Mouse (Mus musculus): ENCODE data around the gene Fam161a.

Gene Fam161a

GRCm38 (mm10) chr11:22990393-22991126, 16.8 kb upstream of the Fam161a start, which contains the start of gene Cct4:
Gene Cct4, plus strand, starts transcription at chr11:22990519.
- peak; percentile 98 for DNase-seq (ENCODE audit: low read depth, low spot score)

DNA sequence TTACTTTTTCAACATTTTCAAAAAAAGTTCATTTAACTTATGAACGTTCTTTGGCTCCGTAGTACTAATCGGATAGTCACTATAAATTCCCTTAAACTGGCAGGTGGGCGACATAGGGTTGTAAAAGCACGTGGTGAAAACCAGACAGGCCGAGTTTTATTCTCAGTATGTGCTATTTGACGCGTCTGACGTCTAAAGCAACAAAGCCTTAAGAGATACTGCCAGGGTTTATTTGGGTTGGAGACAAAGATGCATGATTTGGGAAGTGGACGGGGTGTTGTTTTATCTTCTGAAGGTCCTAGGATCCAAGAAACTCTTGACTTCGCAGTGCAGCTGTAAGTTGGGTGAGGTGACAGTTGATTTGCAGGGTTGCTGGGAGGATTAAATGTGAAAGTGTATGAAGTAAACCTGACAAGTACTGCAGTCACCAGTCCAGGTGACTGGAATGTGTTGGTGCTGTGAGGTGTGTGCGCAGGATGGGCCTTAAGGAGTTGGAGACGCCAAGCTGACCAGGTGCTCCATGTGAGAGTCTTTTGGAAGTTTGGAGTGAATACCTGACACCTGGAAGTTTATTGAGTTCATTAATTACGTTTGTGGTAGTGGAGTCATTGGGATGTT, 16.0 kb upstream of the Fam161a start:
- peak; percentile 20 for DNase-seq (ENCODE audit: low read depth, low spot score)

DNA sequence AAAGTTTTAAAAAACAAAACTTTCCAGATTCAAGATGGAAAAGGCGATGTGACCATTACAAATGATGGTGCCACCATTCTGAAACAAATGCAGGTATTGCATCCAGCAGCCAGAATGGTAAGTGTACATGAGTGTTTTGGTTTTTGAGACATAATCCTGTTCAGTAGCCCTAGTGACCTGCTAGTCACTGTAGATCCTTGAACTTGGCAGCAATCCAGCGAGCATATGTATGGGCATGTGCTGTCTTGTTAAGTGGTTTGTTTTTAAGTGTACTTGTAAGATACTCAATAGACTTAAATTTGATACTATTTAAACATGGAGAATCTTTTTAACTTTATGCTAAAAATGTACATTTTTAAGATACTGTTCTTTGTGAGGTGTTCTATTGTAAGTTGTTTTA, 13.1 kb upstream of the Fam161a start:
- no peak for DNase-seq (ENCODE audit: low read depth, low spot score)

GRCm38 (mm10) chr11:22995461-22995860, 11.9 kb upstream of the Fam161a start:
- DNase-seq (ENCODE audit: low read depth, low spot score), result no peak

DNA sequence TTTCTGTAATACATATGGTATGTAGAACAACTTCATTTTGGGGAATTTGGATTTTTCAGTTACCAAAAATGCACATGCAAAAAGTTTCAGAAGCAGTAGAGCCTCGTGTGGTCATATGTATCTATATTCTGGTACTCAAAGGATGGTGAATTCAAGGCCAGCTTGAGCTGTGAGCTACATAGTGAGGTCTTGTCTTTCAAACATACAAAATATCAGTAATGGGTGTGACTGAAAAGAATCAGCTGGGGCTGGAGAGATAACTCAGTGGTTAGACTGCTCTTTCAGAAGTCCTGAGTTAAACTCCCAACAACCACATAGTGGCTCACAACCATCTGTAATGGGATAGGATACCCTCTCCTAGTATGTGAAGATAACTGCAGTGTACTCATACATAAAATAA, 9.0 kb upstream of the Fam161a start:
- DNase-seq (ENCODE audit: low read depth, low spot score), result no peak

DNA sequence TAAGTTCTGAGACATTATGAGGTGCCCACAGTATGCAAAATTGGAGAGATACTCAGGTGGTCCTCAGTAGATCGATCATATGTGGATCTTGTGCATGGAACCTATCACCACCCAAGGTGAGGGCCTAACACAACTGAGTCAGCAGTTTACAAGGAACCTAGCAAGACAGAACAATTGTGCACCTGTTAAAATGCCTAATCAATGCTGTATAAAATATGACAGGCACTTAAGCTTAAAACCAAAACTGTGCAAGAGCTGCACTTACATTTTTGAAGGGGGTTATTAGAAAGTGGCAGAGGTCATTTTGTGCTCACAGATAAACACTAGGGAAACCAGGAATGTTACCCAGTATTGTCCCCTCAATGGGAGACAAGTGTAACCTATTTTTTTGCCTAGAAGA, 2.1 kb upstream of the Fam161a start:
- DNase-seq (ENCODE audit: low read depth, low spot score), result no peak

DNA sequence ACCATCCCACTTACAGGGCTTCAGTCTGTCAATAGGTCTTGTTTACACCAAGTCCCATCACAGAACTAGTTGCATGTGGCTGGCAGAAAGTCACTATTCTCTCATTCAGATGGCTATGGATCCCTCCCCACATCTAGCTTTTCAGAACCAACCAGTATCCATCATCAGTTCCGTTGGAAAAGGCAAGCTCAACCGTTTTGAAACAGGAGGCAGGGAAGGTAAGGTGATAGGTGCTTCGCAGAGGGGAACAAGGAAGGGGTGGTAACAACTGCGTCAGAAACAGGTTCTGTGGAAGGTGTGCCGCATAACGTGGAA, 208 bp upstream of the Fam161a start:
- DNase-seq (ENCODE audit: low read depth, low spot score), result no peak

DNA sequence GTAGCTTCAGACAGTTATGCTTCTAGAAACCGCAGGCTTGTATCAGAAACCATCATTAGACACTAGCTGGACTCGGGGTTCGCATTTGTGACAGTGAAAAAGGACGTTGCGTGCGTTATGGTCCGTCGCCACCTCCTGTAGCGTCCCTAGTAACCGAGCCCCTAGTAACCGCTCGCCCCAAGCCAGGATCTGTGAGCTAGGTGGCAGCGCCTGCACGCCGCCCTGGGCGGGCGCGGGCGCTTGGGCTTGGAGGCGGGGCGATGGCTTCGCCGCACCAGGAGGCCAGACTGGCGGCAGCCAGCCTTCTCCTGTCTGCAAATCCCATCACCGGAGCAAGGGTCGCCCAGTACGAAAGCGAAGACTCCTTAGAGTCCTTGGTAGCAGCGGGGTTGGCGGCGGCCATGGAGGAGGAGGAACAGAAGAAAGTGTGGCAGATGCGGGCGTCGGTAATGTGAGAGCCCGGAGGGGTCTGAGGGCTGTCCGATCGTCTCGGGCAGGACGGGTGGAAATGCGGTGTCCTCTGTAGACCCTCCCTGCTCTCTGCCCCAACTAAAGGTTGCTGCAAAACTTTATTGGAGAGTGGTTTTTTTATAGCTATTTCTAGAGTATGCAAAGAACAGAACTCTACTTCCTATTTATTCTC, 971 bp downstream of the Fam161a start:
- DNase-seq (ENCODE audit: low read depth, low spot score), result peak; percentile 85

- no peak for DNase-seq (ENCODE audit: low read depth, low spot score)
Measured at GRCm38 (mm10) chr11:23008824-23009200, 1.5 kb downstream of the Fam161a start.

DNA sequence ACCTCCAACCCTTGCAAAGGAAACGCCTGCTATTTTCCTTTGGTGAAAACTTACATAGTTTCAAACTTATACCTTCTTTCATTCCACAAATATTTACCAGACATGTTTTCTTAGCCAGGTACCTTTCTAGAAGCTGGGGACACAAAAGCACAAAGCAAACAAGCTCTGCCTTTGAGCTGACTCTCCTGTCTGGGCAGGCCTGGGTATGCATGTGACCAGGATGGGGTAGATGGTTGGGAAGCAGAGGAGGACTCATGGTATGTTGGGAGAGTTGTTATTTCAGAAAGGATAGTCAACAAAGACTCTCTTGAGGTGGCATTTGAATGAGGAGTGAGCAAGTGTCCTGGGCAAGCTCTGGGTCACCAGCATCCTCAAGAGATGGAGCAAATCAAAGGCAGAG, 5.8 kb downstream of the Fam161a start:
- no peak for DNase-seq (ENCODE audit: low read depth, low spot score)

DNA sequence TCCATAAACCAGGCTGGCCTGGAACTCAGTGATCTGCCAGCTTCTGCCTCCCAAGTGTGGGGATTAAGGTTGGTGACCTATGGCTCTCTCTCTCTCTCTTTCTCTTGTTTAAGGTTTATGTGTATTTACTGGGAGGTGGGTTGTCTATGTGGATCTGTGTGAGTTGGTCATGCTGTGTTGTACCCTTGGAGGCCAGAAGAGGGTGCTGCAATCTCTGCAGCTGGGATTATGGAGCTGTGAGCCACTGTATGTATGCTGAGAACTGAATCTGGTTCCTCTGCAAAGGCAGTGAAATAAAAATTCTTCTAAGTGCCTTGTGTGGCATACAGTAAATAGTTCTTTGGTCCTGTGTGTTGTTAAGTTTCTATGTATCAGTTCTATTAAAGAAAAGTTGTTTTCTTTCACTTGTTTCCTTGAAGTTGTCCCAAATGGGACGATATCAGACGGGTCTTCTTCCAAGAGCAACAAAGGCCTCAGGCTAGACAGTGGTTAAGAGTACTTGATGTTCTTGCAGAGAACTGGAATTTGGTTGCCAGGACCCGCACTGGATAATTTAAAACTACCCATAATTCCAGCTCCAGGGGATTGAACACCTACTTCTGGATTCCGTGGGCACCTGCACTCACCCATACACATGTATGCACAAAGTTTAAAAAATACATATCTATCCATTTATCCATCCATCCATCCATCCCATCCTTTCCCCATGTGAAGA, 6.4 kb downstream of the Fam161a start:
- peak; percentile 28 for DNase-seq (ENCODE audit: low read depth, low spot score)

DNA sequence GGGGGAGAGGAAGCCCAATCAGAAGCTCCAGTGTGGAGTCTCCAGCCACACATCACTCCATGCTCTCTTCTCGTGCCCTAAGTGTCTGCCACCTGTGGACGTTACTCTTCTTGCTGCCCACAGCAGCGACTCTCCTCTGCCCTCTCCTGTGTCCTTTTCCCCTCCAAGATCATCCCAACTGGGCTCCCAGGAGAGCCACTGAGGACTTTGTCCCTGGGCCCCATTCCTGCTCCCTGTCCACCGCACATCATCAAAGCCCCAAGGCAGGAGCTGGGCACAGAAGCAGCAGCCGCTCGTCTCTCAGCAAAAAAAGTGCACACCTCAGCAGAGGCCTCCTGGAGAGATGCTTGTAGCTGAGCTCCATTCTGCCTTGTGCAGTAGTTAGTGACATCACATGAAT, 7.7 kb downstream of the Fam161a start:
- DNase-seq (ENCODE audit: low read depth, low spot score), result no peak

- DNase-seq (ENCODE audit: low read depth, low spot score), result no peak
Measured at GRCm38 (mm10) chr11:23017943-23018342, 10.6 kb downstream of the Fam161a start.

DNA sequence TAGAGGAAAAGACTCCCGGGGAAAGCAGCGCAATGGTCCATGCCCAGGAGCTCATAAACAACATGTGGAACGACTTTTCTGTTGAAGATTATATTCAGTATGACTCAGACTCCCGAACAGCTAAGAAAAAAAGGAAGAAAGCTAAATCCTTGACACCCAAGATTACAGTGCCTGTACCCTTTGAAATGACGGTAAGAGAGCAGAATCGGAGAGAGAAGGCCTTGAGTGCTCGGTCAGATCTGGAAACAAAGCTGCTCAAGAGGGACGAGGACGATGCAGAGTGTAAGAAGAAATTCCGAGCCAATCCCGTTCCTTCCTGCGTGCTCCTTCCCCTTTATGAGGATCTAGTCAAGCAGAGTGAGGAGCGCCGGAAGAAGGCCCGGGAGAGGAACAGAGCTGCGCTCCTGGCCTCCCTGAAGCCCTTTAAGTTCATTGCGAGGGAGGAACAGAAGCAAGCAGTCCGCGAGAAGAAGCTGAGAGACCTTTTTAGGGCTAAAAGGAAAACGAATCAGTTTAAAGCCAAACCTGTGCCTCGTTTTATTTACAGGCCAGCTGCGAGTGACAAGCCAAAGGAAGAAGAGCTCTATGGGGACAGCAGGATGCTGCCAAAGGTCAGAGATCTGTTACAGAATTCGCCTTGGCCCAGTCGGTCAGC, 12.9 kb downstream of the Fam161a start:
- DNase-seq (ENCODE audit: low read depth, low spot score), result no peak

DNA sequence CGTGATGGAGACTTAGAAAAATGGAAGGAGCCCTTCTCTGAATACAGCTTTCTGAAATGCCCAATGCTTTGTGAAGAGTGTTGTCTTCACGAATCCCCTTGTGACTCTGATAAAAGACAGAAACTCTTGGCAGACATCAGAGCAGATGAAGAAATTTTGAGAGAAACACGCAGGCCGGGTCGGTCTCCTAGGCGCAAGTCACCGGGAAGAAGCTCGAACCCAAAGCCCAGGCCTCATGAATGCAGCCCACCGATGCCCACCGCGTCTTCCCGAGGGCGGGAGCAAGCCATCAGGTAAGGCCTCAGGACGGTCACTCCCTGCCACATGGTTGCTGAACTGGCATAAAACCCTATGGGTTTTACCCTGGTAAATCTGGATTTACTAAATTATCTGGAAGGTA, 13.5 kb downstream of the Fam161a start:
- DNase-seq (ENCODE audit: low read depth, low spot score), result no peak

DNA sequence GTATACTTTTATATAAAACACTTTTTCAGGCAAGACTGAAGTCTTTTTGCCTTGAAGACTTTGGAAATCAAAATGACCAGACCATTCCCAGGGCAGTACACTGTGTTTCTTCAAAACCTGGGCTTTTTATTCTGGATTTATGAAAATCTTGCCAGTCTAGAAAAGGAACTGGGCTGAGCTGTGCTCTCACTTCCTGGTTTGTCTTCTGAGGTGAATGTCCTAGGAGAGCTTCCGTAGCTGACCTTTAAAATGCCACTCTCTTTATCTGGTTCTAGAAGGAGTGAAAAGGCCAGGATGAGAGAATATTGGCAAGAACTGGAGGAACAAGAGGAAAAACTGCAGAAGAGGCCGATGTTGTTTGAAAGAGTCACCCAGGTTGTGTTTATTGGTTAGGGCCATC, 15.8 kb downstream of the Fam161a start:
- DNase-seq (ENCODE audit: low read depth, low spot score), result no peak

GRCm38 (mm10) chr11:23024169-23024568, 16.8 kb downstream of the Fam161a start:
- no peak for DNase-seq (ENCODE audit: low read depth, low spot score)

GRCm38 (mm10) chr11:23028957-23029356, 21.6 kb downstream of the Fam161a start:
- DNase-seq (ENCODE audit: low read depth, low spot score), result no peak

GRCm38 (mm10) chr11:23029399-23029798, 22.1 kb downstream of the Fam161a start:
- no peak for DNase-seq (ENCODE audit: low read depth, low spot score)

DNA sequence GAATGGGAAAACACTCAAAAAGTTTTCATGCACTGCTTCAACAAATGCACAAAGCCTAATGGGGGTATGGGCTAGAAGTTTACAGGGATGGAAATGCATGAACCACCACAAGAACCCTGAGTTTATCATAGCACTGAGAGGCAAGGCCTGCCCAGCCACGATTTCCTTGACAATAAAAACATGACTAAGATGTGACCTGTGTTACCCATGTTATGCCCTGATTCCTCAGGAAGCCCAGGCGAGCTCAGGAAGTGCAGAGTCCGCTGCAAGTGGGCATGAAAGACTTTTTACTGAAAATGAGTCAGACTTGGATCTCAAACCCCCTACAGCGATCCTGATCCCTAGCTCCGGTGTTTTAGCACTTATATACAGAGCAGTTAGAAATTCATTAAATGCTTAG, 39.9 kb downstream of the Fam161a start:
- no peak for DNase-seq (ENCODE audit: low read depth, low spot score)

DNA sequence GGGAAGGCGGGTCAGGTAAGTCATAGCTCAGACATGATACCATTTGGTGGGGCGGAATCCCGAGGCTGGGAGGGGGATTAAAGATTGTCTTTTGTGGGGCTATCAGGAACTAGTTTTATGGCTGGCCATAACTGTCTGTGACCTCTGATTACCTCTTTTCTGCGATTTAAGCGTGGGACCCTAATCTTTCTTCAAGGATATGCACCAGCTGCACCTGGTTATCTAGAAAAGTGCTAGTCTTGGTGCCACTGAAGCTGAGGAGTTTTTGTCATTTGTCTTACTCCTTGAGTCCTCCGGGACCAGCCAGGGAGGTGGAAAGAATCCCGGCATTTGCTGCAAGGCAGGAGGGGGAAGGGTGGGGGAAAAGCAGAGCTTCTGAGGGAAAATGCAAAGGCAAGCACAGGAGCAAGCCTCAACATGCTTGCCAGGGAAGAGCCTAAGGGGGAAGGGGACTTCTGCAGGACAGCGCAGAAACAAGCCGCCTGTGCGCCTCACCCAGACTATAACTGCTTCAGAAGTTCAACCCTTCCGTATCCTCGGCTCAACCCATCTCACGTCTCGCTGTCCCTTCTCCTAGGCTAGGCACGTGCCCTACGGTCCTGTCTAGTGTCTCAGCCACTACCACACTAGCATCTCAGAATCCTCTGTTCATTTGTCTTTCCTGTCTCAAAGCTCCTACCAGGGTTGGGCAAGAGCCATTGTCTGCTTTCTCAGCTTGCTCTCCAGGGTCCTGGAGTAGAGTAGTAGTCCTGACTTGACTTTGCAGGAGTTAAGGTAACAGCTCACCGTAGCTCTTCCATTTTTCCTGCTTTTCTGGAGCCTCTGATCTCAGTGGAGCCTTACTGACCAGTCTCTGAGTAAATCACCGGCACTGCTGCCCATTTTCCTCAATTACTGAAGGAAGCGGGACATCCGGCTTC, 40.6 kb downstream of the Fam161a start:
- DNase-seq (ENCODE audit: low read depth, low spot score), result peak; percentile 6

All from 3T3-L1 (cell line).